Mouse (Mus musculus) heart, embryonic 16.5 days (tissue): ENCODE measurements around the gene Polr1c. TPM values are rescaled to one million over a fixed set of nuclear protein-coding genes. Genes with fewer than 3 reads are reported as not detected.

ENCODE experiments used
- ATAC-seq: fragments of 200-750 bp; cut with Nextera tagmentation; replicated peaks from 2 replicates; pipeline ENCODE4 v1.8.0; 2017; ENCODE audit warnings: moderate number of reproducible peaks; ENCODE audit not compliant: insufficient read depth, low FRiP score; ENCODE audit errors: extremely low read depth
- H3K27ac ChIP-seq: fragments of 300-500 bp; sonication (generic); 2 replicates; pipeline ENCODE4 v1.5.1; 2014; ENCODE audit warnings: mild to moderate bottlenecking, low read length, control low read depth, moderate library complexity
- H3K27me3 ChIP-seq: fragments of 300-500 bp; sonication (generic); 2 replicates; pipeline ENCODE4 v1.6.1; 2014; ENCODE audit warnings: low read length, mixed read lengths; ENCODE audit not compliant: control insufficient read depth, insufficient read depth
- H3K36me3 ChIP-seq: fragments of 300-500 bp; sonication (generic); 2 replicates; pipeline ENCODE4 v1.6.1; 2014; ENCODE audit not compliant: control insufficient read depth, insufficient read depth
- H3K4me1 ChIP-seq: fragments of 300-500 bp; sonication (generic); 2 replicates; pipeline ENCODE4 v1.6.1; 2014; ENCODE audit warnings: low read length, mixed read lengths; ENCODE audit not compliant: control insufficient read depth, insufficient read depth
- H3K4me2 ChIP-seq: fragments of 300-500 bp; sonication (generic); 2 replicates; pipeline ENCODE4 v1.6.1; 2014; ENCODE audit warnings: low read depth, mild to moderate bottlenecking, control low read depth, low read length
- H3K4me3 ChIP-seq: fragments of 300-500 bp; sonication (generic); 2 replicates; pipeline ENCODE4 v1.5.1; 2014; ENCODE audit warnings: mild to moderate bottlenecking, control low read depth, low read length
- H3K9ac ChIP-seq: fragments of 300-500 bp; sonication (generic); 2 replicates; pipeline ENCODE4 v1.6.1; 2014; ENCODE audit warnings: low read length, control low read depth
- H3K9me3 ChIP-seq: fragments of 300-500 bp; sonication (generic); replicated peaks from 2 replicates; pipeline ENCODE4 v1.6.1; 2016; ENCODE audit warnings: low read length; ENCODE audit not compliant: control insufficient read depth
- WGBS: fragments of 180-500 bp; shearing (Covaris S2); extraction: QIAGEN DNeasy Blood & Tissue Kit; methylation state at CpG from one replicate; pipeline ENCODE4 v1.1.7; 2014; 5-methylcytosine and 5-hydroxymethylcytosine counted together
- polyA plus RNA-seq: library from polyadenylated mRNA; unstranded; fragments of >200 nt; fragmentation: Nextera tagmentation; extraction: Ambion mirVana; gene quantifications from 2 replicates; pipeline ENCODE4 v1.2.1, GENCODE M21; 2015

Polr1c gene
- polyA plus RNA-seq, 1 experiment from 2014 or later: 47.8 TPM

- peaks cover 52% of the 10 kb centered on the region for H3K36me3 ChIP-seq
- WGBS: 84% methylated on average over 13 of the region's 13 CpGs
- no peak for ATAC-seq
Measured at GRCm38 (mm10) chr17:46242274-46242673, 5.6 kb downstream of the Polr1c start.

DNA sequence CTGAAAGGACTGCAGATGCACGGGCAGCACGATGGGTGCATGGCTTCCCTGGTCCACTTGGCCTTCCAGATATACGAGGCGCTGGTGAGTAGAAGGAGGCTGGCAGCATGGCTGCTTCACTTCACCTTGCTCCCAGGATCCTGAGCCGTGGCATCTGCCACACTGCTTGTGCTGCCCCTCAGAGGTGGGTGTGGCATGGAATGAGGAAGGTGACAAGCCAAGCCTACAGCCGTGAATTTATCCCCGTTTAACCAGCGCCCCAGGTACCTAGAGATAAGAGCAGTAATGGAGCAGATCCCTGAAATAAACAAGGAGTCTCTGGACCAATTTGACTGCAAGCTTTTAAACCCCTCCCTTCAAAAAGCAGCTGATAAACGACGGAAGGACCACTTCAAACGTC is 6.4 kb downstream of the Polr1c start:
- H3K4me3 ChIP-seq: no peak overlapping the region
- no peak overlapping the region for H3K27ac ChIP-seq
- H3K36me3 ChIP-seq: peaks cover 58% of the 10 kb centered on the region
- peaks cover 3% of the 10 kb centered on the region; the same call in 1 of the 2 replicates for H3K4me1 ChIP-seq
- H3K9me3 ChIP-seq: no peaks in the 10 kb centered on the region
- no peak overlapping the region for H3K4me2 ChIP-seq
- H3K9ac ChIP-seq: no peak overlapping the region
- 60% methylated on average over 11 of the region's 11 CpGs for WGBS
- no peak for ATAC-seq
- H3K27me3 ChIP-seq: 0 out of 2 replicates have a peak, but pooled peaks cover under 1% of the 10 kb centered on the region

More at GRCm38 (mm10) chr17:46242274-46242673, 5.6 kb downstream of the Polr1c start:
- peaks cover 11% of the 10 kb centered on the region for H3K4me1 ChIP-seq
- H3K9ac ChIP-seq: no peak overlapping the region
- no peak overlapping the region for H3K4me3 ChIP-seq
- no peak overlapping the region for H3K27ac ChIP-seq
- H3K9me3 ChIP-seq: no peaks in the 10 kb centered on the region
- no peaks in the 10 kb centered on the region for H3K27me3 ChIP-seq
- H3K4me2 ChIP-seq: no peak overlapping the region

DNA sequence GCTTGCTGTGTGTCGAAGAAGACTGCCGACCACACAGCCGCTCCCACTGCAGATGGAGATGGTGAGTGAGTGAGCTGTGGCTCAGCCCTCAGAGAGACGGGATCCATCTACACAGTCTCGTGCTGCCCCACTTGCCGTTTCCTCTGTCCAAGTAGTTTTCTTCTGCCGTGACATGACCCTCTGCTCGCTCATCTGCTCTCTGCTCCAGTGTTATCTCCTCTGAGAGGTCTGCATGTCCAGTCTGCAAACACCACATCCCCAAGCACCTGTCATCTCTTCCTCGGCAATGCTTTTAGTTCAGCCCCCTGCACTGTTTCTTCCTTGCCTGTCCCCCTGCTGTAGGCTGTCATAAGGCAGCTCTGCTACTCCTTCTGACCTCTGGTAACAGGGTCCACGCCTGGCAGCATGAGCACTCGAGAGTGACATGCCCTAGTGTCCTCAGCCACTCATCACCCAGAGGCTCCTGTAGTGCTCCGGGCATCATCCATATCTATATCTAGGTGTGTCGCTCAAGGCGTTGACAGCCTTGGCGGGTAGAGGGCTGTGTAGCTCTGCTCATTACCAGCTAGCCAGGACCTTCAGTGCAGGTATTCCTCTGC is 8.2 kb downstream of the Polr1c start:
- peaks cover 54% of the 10 kb centered on the region for H3K36me3 ChIP-seq
- H3K4me1 ChIP-seq: peaks cover 3% of the 10 kb centered on the region; the same call in 1 of the 2 replicates
- H3K4me2 ChIP-seq: no peak overlapping the region
- H3K4me3 ChIP-seq: no peak overlapping the region
- H3K9me3 ChIP-seq: no peaks in the 10 kb centered on the region
- no peak overlapping the region for H3K9ac ChIP-seq
- H3K27me3 ChIP-seq: 0 out of 2 replicates have a peak, but pooled peaks cover 2% of the 10 kb centered on the region
- 45% methylated on average over 15 of the region's 15 CpGs for WGBS
- H3K27ac ChIP-seq: 0 out of 2 replicates have a peak overlapping the region, but pooled peaks have one; percentile 21
- ATAC-seq: peak; percentile 68

DNA sequence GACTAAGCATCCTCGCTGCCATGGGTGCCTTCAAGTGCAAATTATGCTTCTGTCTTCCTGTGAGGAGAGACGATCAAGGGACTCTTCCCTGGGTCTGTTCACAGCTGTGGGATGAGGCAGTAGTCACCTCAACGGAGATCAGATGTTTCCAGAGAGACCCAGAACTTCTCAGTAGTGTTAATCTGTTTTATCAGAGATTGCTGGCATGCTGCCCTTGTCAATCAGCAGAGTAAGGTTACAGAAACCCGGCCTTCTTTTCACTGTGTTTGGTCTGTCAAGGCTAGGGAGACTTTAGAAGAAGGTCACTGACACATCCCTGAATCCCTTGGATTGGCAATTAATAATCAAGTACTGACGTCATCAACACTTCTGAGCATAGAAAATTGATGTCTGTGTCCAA is 10.4 kb downstream of the Polr1c start:
- Histone ChIP-seq H3K9ac (no peak overlapping the region), H3K36me3 (peaks cover 50% of the 10 kb centered on the region), H3K9me3 (no peaks in the 10 kb centered on the region), H3K27ac (no peak overlapping the region), H3K4me3 (no peak overlapping the region), H3K27me3 (0 out of 2 replicates have a peak, but pooled peaks cover 2% of the 10 kb centered on the region), H3K4me1 (peaks cover 3% of the 10 kb centered on the region; the same call in 1 of the 2 replicates), H3K4me2 (no peak overlapping the region)
- no peak for ATAC-seq
- WGBS: 64% methylated on average over 5 of the region's 5 CpGs

DNA sequence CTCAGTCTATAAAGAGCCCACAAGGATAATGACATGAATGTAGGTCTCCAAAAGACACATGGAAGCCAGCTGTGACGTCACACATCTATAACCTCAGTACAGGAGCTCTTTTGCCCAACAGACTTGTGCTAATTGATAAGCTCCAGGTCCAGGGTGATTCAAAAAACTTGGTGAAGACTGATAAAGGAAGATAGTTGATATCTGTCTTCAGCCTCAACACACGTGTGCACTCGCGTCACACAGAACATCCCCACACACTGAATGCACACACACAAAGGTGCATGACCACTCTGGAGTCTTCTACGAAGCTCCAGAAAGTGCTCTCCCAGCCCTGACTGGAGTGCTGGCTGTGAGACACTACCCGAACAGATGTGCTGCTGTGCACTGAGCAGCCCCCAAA is 10.8 kb downstream of the Polr1c start:
- Histone ChIP-seq H3K4me2 (no peak overlapping the region), H3K9me3 (no peaks in the 10 kb centered on the region), H3K27me3 (0 out of 2 replicates have a peak, but pooled peaks cover 2% of the 10 kb centered on the region), H3K4me3 (no peak overlapping the region), H3K36me3 (peaks cover 46% of the 10 kb centered on the region), H3K27ac (no peak overlapping the region), H3K4me1 (peaks cover 3% of the 10 kb centered on the region; the same call in 1 of the 2 replicates), H3K9ac (no peak overlapping the region)
- ATAC-seq: no peak
- WGBS: 86% methylated on average over 6 of the region's 6 CpGs

DNA sequence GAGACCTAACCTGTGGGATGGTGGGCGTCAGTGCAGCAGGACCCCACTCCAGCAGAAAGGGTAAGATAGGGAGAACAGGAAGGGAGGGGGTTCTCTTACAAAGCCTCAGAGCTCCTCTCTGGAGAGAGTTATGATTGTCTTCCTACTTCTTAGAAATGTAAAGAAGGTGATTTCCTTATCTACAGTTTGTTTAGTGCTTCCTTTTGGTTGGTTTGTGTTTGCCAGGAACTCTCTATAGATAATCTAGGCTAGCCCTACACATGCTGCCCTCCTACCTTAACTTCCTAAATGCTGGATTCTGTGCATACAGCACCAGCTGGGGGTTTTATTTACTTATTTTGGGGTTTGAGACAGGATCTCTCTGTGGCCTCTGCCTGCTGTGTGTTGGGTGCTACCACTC is 11.8 kb downstream of the Polr1c start:
- Histone ChIP-seq H3K36me3 (peaks cover 49% of the 10 kb centered on the region), H3K9ac (no peak overlapping the region)

DNA sequence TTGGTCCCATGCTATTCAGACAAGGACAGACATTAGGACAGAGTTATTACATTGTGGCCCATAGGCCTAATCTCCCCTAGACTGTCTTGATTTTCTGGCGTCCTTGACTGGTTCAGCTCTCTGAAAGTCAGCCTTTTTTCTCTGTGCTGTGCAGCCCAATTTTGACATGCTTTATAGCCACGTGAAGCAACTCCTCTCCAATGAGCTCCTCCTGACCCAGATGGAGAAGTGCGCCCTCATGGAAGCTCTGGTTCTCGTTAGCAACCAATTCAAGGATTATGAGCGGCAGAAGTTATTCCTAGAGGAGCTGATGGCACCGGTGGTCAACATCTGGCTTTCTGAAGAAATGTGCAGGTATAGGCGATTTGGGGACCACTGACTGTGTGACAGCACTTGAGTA is 20.3 kb downstream of the Polr1c start:
- no peaks in the 10 kb centered on the region for H3K27me3 ChIP-seq
- no peak for ATAC-seq
- no peaks in the 10 kb centered on the region for H3K4me1 ChIP-seq
- no peak overlapping the region for H3K9ac ChIP-seq
- H3K36me3 ChIP-seq: peaks cover 81% of the 10 kb centered on the region
- H3K27ac ChIP-seq: no peak overlapping the region
- no peak overlapping the region for H3K4me3 ChIP-seq
- H3K9me3 ChIP-seq: no peaks in the 10 kb centered on the region
- no peak overlapping the region for H3K4me2 ChIP-seq
- WGBS: 87% methylated on average over 7 of the region's 7 CpGs

More for the DNA sequence above, 11.8 kb downstream of the Polr1c start:
- no peak overlapping the region for H3K4me2 ChIP-seq
- H3K27ac ChIP-seq: no peak overlapping the region
- no peak overlapping the region for H3K4me3 ChIP-seq
- 85% methylated on average over 1 of the region's 1 CpGs for WGBS
- H3K9me3 ChIP-seq: no peaks in the 10 kb centered on the region
- no peak for ATAC-seq
- H3K27me3 ChIP-seq: 0 out of 2 replicates have a peak, but pooled peaks cover 2% of the 10 kb centered on the region
- H3K4me1 ChIP-seq: peaks cover 3% of the 10 kb centered on the region; the same call in 1 of the 2 replicates

DNA sequence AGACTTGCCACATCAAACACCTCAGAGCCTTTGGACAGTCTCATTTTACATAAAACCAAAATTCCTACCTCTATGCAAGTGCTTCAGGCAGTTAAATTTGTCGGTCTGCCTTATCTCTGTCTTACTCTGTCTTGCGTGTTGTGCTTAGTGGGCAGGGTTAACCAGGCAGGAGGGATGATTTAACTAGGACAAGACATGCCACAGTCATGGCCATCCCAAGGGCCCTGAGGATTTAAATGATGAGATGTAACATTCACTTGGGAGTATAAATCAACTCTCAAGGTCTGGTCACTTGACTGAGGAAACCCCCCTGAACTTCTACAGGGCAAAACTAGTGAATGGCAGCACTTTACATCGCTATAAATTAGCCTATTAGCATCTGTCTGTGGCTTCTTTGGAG is 26.3 kb downstream of the Polr1c start:
- Histone ChIP-seq H3K36me3 (peaks cover 82% of the 10 kb centered on the region), H3K27ac (no peak overlapping the region), H3K4me2 (no peak overlapping the region), H3K9me3 (no peaks in the 10 kb centered on the region), H3K9ac (no peak overlapping the region), H3K27me3 (no peaks in the 10 kb centered on the region), H3K4me1 (no peaks in the 10 kb centered on the region), H3K4me3 (no peak overlapping the region)
- WGBS: 82% methylated on average over 3 of the region's 3 CpGs
- no peak for ATAC-seq

GRCm38 (mm10) chr17:46210550-46210949 is 37.3 kb downstream of the Polr1c start:
- no peak overlapping the region for H3K4me2 ChIP-seq
- 82% methylated on average over 3 of the region's 3 CpGs for WGBS
- no peak overlapping the region for H3K4me3 ChIP-seq
- no peak for ATAC-seq
- H3K9me3 ChIP-seq: no peaks in the 10 kb centered on the region
- H3K27me3 ChIP-seq: no peaks in the 10 kb centered on the region
- H3K27ac ChIP-seq: no peak overlapping the region
- no peak overlapping the region for H3K9ac ChIP-seq
- peaks cover 67% of the 10 kb centered on the region for H3K36me3 ChIP-seq
- H3K4me1 ChIP-seq: no peaks in the 10 kb centered on the region
